Comparison of ENCODE assay signal across 19 mouse cellular contexts in genomic region chr2:68479823-68480222, GRCm38 (mm10). TPM values are rescaled to one million over a fixed set of nuclear protein-coding genes. Genes with fewer than 3 reads are reported as not detected.
DNase-seq lines count a peak whose midpoint lies in the region; ATAC-seq and TF ChIP-seq lines count a peak whose summit lies in the region.
"Had no signal": no experiment of that assay in that cellular context is flagged by ENCODE, and none has a peak within 500 bp of the region (broad histone marks: within the 10 kb centered on the region; RNA-seq: fewer than 3 reads in every experiment).

No protein-coding gene starts in this region.

- H3K27ac ChIP-seq in forebrain, embryonic 14.5 days (ENCODE audit: low read depth, low read length), result no peak overlapping the region
- no peak overlapping the region for H3K27ac ChIP-seq in forebrain, embryonic 11.5 days (ENCODE audit: low read depth, low read length)
- no peak overlapping the region for H3K27ac ChIP-seq in hindbrain, postnatal 0 days
- no peak overlapping the region for H3K27ac ChIP-seq in hindbrain, embryonic 12.5 days
- H3K27ac ChIP-seq in intestine, embryonic 16.5 days (ENCODE audit: low read length), result no peak overlapping the region
- H3K27ac ChIP-seq: embryonic facial prominence, embryonic 15.5 days had no signal

- no peak for TF ChIP-seq CTCF in hindbrain, postnatal 0 days (IDR thresholded peaks at IDR 0.05; ENCODE audit: low read depth)

- no peaks in the 10 kb centered on the region for H3K4me1 ChIP-seq in forebrain, embryonic 14.5 days (ENCODE audit: control insufficient read depth, insufficient read depth, low read length)
- H3K4me1 ChIP-seq in forebrain, embryonic 11.5 days (replicated peaks; ENCODE audit: control insufficient read depth, insufficient read depth, low read length), result no peaks in the 10 kb centered on the region
- H3K4me1 ChIP-seq in hindbrain, postnatal 0 days (ENCODE audit: insufficient read depth, low read length), result no peaks in the 10 kb centered on the region
- no peaks in the 10 kb centered on the region for H3K4me1 ChIP-seq in hindbrain, embryonic 12.5 days
- no peaks in the 10 kb centered on the region for H3K4me1 ChIP-seq in intestine, embryonic 16.5 days (ENCODE audit: control insufficient read depth, insufficient read depth, low read length)
- H3K4me1 ChIP-seq: embryonic facial prominence, embryonic 15.5 days had no signal

- no peak overlapping the region for H3K9ac ChIP-seq in forebrain, embryonic 14.5 days (ENCODE audit: low read length)
- H3K9ac ChIP-seq in forebrain, embryonic 11.5 days (ENCODE audit: low read length), result no peak overlapping the region
- H3K9ac ChIP-seq in hindbrain, postnatal 0 days (replicated peaks; ENCODE audit: low read length), result no peak overlapping the region
- no peak overlapping the region for H3K9ac ChIP-seq in hindbrain, embryonic 12.5 days
- H3K9ac ChIP-seq in intestine, embryonic 16.5 days (ENCODE audit: low read depth, low read length), result no peak overlapping the region
- H3K9ac ChIP-seq: embryonic facial prominence, embryonic 15.5 days had no signal

- no peaks in the 10 kb centered on the region for H3K27me3 ChIP-seq in forebrain, embryonic 14.5 days (replicated peaks; ENCODE audit: control insufficient read depth, insufficient read depth, low read length)
- no peaks in the 10 kb centered on the region for H3K27me3 ChIP-seq in forebrain, embryonic 11.5 days (ENCODE audit: control insufficient read depth, insufficient read depth, low read length)
- H3K27me3 ChIP-seq in hindbrain, postnatal 0 days (ENCODE audit: insufficient read depth, low read length), result no peaks in the 10 kb centered on the region
- H3K27me3 ChIP-seq in hindbrain, embryonic 12.5 days, result no peaks in the 10 kb centered on the region
- H3K27me3 ChIP-seq in intestine, embryonic 16.5 days (replicated peaks; ENCODE audit: control insufficient read depth, insufficient read depth, low read length), result no peaks in the 10 kb centered on the region

- no peak overlapping the region for H3K4me2 ChIP-seq in forebrain, embryonic 14.5 days (ENCODE audit: low read length)
- no peak overlapping the region for H3K4me2 ChIP-seq in forebrain, embryonic 11.5 days (ENCODE audit: low read depth, low read length, severe bottlenecking)
- no peak overlapping the region for H3K4me2 ChIP-seq in hindbrain, postnatal 0 days (ENCODE audit: low read depth, low read length)
- no peak overlapping the region for H3K4me2 ChIP-seq in hindbrain, embryonic 12.5 days (replicated peaks)
- H3K4me2 ChIP-seq in intestine, embryonic 16.5 days (ENCODE audit: low read depth, low read length), result no peak overlapping the region
- H3K4me2 ChIP-seq: embryonic facial prominence, embryonic 15.5 days; liver, embryonic 11.5 days had no signal

- no peaks in the 10 kb centered on the region for H3K36me3 ChIP-seq in forebrain, embryonic 14.5 days (ENCODE audit: control insufficient read depth, insufficient read depth, low read length)
- no peaks in the 10 kb centered on the region for H3K36me3 ChIP-seq in forebrain, embryonic 11.5 days (ENCODE audit: control insufficient read depth, insufficient read depth, low read length)
- H3K36me3 ChIP-seq in hindbrain, postnatal 0 days (ENCODE audit: insufficient read depth, low read length), result no peaks in the 10 kb centered on the region
- no peaks in the 10 kb centered on the region for H3K36me3 ChIP-seq in hindbrain, embryonic 12.5 days
- no peaks in the 10 kb centered on the region for H3K36me3 ChIP-seq in intestine, embryonic 16.5 days (ENCODE audit: control insufficient read depth, insufficient read depth, low read length)
- H3K36me3 ChIP-seq: embryonic facial prominence, embryonic 15.5 days had no signal

- peak; percentile 21 for DNase-seq in forebrain, embryonic 14.5 days (ENCODE audit: low spot score)
- no peak for DNase-seq in forebrain, embryonic 11.5 days (ENCODE audit: low spot score)
- peak; percentile 43 for DNase-seq in hindbrain, postnatal 0 days (ENCODE audit: low spot score)
- DNase-seq in cerebellum, adult 11-12 months, result peak; percentile 90
- peak; percentile 87 to 93 for DNase-seq in cerebellum, postnatal 14 days
- DNase-seq in right cerebral cortex, postnatal 4 days, result no peak
- DNase-seq: adrenal gland, adult 2 months; gastrocnemius, postnatal 36 days; heart, postnatal 4 days; kidney, adult 8-10 months; kidney, postnatal 25 days; lung, adult 2 months; spleen, adult 18-20 months; thymus, postnatal 4 days had no signal

- ATAC-seq in forebrain, embryonic 14.5 days, result no peak; the same call in 1 of the 2 replicates
- no peak for ATAC-seq in forebrain, embryonic 11.5 days (replicated peaks; ENCODE audit: low FRiP score)
- peak; percentile 71; the same call in 1 of the 2 replicates for ATAC-seq in hindbrain, postnatal 0 days
- no peak for ATAC-seq in hindbrain, embryonic 12.5 days (ENCODE audit: low FRiP score)
- ATAC-seq in intestine, embryonic 16.5 days, result no peak
- ATAC-seq: midbrain, embryonic 16.5 days had no signal

- no peak overlapping the region for H3K4me3 ChIP-seq in forebrain, embryonic 14.5 days (ENCODE audit: low read depth, low read length)
- H3K4me3 ChIP-seq in forebrain, embryonic 11.5 days (ENCODE audit: low read depth, low read length), result no peak overlapping the region
- H3K4me3 ChIP-seq in hindbrain, postnatal 0 days (ENCODE audit: low read length), result no peak overlapping the region
- no peak overlapping the region for H3K4me3 ChIP-seq in hindbrain, embryonic 12.5 days
- no peak overlapping the region for H3K4me3 ChIP-seq in intestine, embryonic 16.5 days (ENCODE audit: low read length)
- H3K4me3 ChIP-seq: embryonic facial prominence, embryonic 15.5 days had no signal

- no peaks in the 10 kb centered on the region for H3K9me3 ChIP-seq in forebrain, embryonic 14.5 days (replicated peaks; ENCODE audit: control insufficient read depth, low read length)
- no peaks in the 10 kb centered on the region for H3K9me3 ChIP-seq in forebrain, embryonic 11.5 days (ENCODE audit: control insufficient read depth, low read length)
- no peaks in the 10 kb centered on the region for H3K9me3 ChIP-seq in hindbrain, postnatal 0 days (ENCODE audit: low read length)
- H3K9me3 ChIP-seq in hindbrain, embryonic 12.5 days (replicated peaks), result no peaks in the 10 kb centered on the region
- no peaks in the 10 kb centered on the region for H3K9me3 ChIP-seq in intestine, embryonic 16.5 days (ENCODE audit: control insufficient read depth, low read length)
- H3K9me3 ChIP-seq: embryonic facial prominence, embryonic 15.5 days had no signal

- WGBS in forebrain, embryonic 14.5 days, result 79% methylated on average over 10 of the region's 10 CpGs
- WGBS in forebrain, embryonic 11.5 days, result 88% methylated on average over 10 of the region's 10 CpGs
- WGBS in hindbrain, postnatal 0 days, result 65% methylated on average over 10 of the region's 10 CpGs
- WGBS in hindbrain, embryonic 12.5 days, result 88% methylated on average over 10 of the region's 10 CpGs
- 81% methylated on average over 10 of the region's 10 CpGs for WGBS in intestine, embryonic 16.5 days

RNA-seq across cellular contexts. Expression of gene Stk39, which starts 7.8 kb away (rescaled TPM):
- polyA plus RNA-seq in forebrain, embryonic 14.5 days (2014; fragmentation: Nextera tagmentation; extraction: Ambion mirVana), result 23.7 and 24.0 TPM in 2 replicates
- 45.1 and 52.4 TPM in 2 replicates for polyA plus RNA-seq in forebrain, embryonic 11.5 days (2014; fragmentation: Nextera tagmentation; extraction: Ambion mirVana)
- total RNA-seq in hindbrain, postnatal 0 days (2014; rRNA removed), result 24.2 and 30.8 TPM in 2 replicates
- 38.4 and 40.2 TPM in 2 replicates for polyA plus RNA-seq in hindbrain, postnatal 0 days (2015; fragmentation: Nextera tagmentation; extraction: Ambion mirVana)
- polyA plus RNA-seq in hindbrain, embryonic 12.5 days (2016; fragmentation: Nextera tagmentation; extraction: Ambion mirVana), result 55.1 and 57.0 TPM in 2 replicates
- polyA plus RNA-seq in intestine, embryonic 16.5 days (2015; fragmentation: Nextera tagmentation; extraction: Ambion mirVana), result 4.5 and 5.9 TPM in 2 replicates

Comparison
In these comparisons a context has a peak if more than half of its experiments do, and no peak if none do; other contexts are left out.
1. DNase-seq: peak in forebrain, embryonic 14.5 days (single experiment), hindbrain, postnatal 0 days (single experiment), cerebellum, adult 11-12 months (single experiment) and cerebellum, postnatal 14 days (2 of 2); none in forebrain, embryonic 11.5 days (single experiment) and right cerebral cortex, postnatal 4 days (single experiment).